Mouse (Mus musculus) CH12.LX (cell line): ENCODE measurements at regions not wholly inside any gene's neighbourhood (a gene's known extent, or its start where the extent isn't known, plus 50 kb on each side); places are given as distances from the start of the nearest gene placed in this dataset.

Experiments used
- DNase-seq: peaks from one replicate; pipeline ENCODE4 v3.0.0-alpha.2; 2013; ENCODE audit errors: extremely low read depth
- H3K27ac ChIP-seq: 2 replicates; pipeline ENCODE4 v1.5.1; 2012; ENCODE audit warnings: low read depth, mild to moderate bottlenecking, control low read depth, moderate library complexity; ENCODE audit not compliant: insufficient read depth
- H3K27me3 ChIP-seq: replicated peaks from 2 replicates; pipeline ENCODE3; 2012; ENCODE audit warnings: inconsistent platforms
- H3K36me3 ChIP-seq, 2 experiments: replicated peaks in 1 of 2; 2 replicates each; pipeline versions ENCODE3 to v1.6.1; 2012; ENCODE audit warnings: inconsistent platforms in 1 of 2, low read length in 1 of 2, mild to moderate bottlenecking in 1 of 2, mixed read lengths in 1 of 2, moderate library complexity in 1 of 2; ENCODE audit not compliant: control insufficient read depth in 1 of 2, insufficient read depth in 1 of 2
- H3K4me1 ChIP-seq, 2 experiments: 2 replicates each; pipeline ENCODE4 v1.6.1; 2012; ENCODE audit warnings: inconsistent platforms in 1 of 2, moderate library complexity in 1 of 2; ENCODE audit not compliant: insufficient read depth in 2 of 2, control insufficient read depth in 1 of 2
- H3K4me2 ChIP-seq: 2 replicates; pipeline ENCODE4 v1.6.1; 2012; ENCODE audit warnings: low read depth, mild to moderate bottlenecking, control low read depth; ENCODE audit not compliant: poor library complexity, insufficient read depth, severe bottlenecking
- H3K4me3 ChIP-seq, 3 experiments: fragments of 150-350 bp in 1 of 3; sonication (generic) in 1 of 3; replicated peaks in 1 of 3; 2 replicates each; pipeline versions ENCODE3 to v1.5.1; 2011 to 2012; ENCODE audit warnings: low read depth in 2 of 3, low read length in 2 of 3, mild to moderate bottlenecking in 2 of 3, moderate library complexity in 2 of 3, control low read depth in 1 of 3, improper control_type of control experiment in 1 of 3, inconsistent platforms in 1 of 3, mixed read lengths in 1 of 3; ENCODE audit not compliant: poor library complexity in 1 of 3
- H3K79me2 ChIP-seq: replicated peaks from 2 replicates; pipeline ENCODE4 v1.6.1; 2012; ENCODE audit warnings: mild to moderate bottlenecking, moderate library complexity; ENCODE audit not compliant: control insufficient read depth, poor library complexity, insufficient read depth, severe bottlenecking; ENCODE audit errors: extremely low read depth
- H3K9ac ChIP-seq: 2 replicates; pipeline ENCODE4 v1.6.1; 2012; ENCODE audit warnings: low read depth, mild to moderate bottlenecking, control low read depth, moderate library complexity; ENCODE audit not compliant: insufficient read depth
- H3K9me3 ChIP-seq: replicated peaks from 2 replicates; pipeline ENCODE3; 2012; ENCODE audit warnings: low read length, inconsistent platforms, mixed read lengths
- CHD1 ChIP-seq: IDR thresholded peaks from 2 replicates; pipeline ENCODE4 v1.6.1; 2012; ENCODE audit warnings: low read depth, low read length, improper control_type of control experiment, inconsistent platforms
- CTCF ChIP-seq, 2 experiments: IDR thresholded peaks in 1 of 2; conservative IDR thresholded peaks in 1 of 2; 2 replicates each; pipeline ENCODE4 v1.5.1; 2011 to 2012; ENCODE audit warnings: low read depth in 2 of 2, low read length in 2 of 2, improper control_type of control experiment in 1 of 2, inconsistent platforms in 1 of 2, mild to moderate bottlenecking in 1 of 2, moderate library complexity in 1 of 2
- KAT2A ChIP-seq: IDR thresholded peaks from 2 replicates; pipeline ENCODE4 v1.6.1; 2012; ENCODE audit warnings: low read length, improper control_type of control experiment, inconsistent platforms; ENCODE audit not compliant: insufficient replicate concordance
- MAFK ChIP-seq: IDR thresholded peaks from 2 replicates; pipeline ENCODE4 v1.6.1; 2011; ENCODE audit warnings: low read length, improper control_type of control experiment; ENCODE audit not compliant: insufficient replicate concordance
- MAZ ChIP-seq: IDR thresholded peaks from 2 replicates; pipeline ENCODE4 v1.6.1; 2012; ENCODE audit warnings: low read depth, mild to moderate bottlenecking, inconsistent platforms, low read length, improper control_type of control experiment, moderate library complexity
- MEF2A ChIP-seq: IDR thresholded peaks from 2 replicates; pipeline ENCODE4 v1.6.1; 2014; ENCODE audit warnings: low read depth, mild to moderate bottlenecking, inconsistent platforms, low read length, improper control_type of control experiment, borderline replicate concordance
- MYC ChIP-seq: IDR thresholded peaks from 2 replicates; pipeline ENCODE4 v1.6.1; 2011; ENCODE audit warnings: low read depth, mild to moderate bottlenecking, improper control_type of control experiment, low read length
- NELFE ChIP-seq: IDR thresholded peaks from 2 replicates; pipeline ENCODE4 v1.6.1; 2011; ENCODE audit warnings: low read depth, low read length, improper control_type of control experiment
- PAX5 ChIP-seq: IDR thresholded peaks from 2 replicates; pipeline ENCODE4 v1.6.1; 2012; ENCODE audit warnings: low read length, inconsistent platforms, mixed read lengths
- POLR2A ChIP-seq: IDR thresholded peaks from 2 replicates; pipeline ENCODE4 v1.6.1; 2011; ENCODE audit warnings: low read depth, mild to moderate bottlenecking, improper control_type of control experiment, low read length
- POLR2AphosphoS2 ChIP-seq: IDR thresholded peaks from 2 replicates; pipeline ENCODE4 v1.6.1; 2011; ENCODE audit warnings: low read depth, low read length, improper control_type of control experiment
- RCOR1 ChIP-seq: conservative IDR thresholded peaks from 2 replicates; pipeline ENCODE4 v1.6.1; 2012; ENCODE audit warnings: low read depth, mild to moderate bottlenecking, inconsistent platforms, low read length, improper control_type of control experiment
- TBP ChIP-seq: conservative IDR thresholded peaks from 2 replicates; pipeline ENCODE4 v1.6.1; 2011; ENCODE audit warnings: low read depth, low read length, improper control_type of control experiment
- TCF12 ChIP-seq: IDR thresholded peaks from 2 replicates; pipeline ENCODE4 v1.6.1; 2014; ENCODE audit warnings: low read depth, mild to moderate bottlenecking, inconsistent platforms, low read length, improper control_type of control experiment
- USF1 ChIP-seq: IDR thresholded peaks from 2 replicates; pipeline ENCODE4 v1.6.1; 2014; ENCODE audit warnings: low read depth, mild to moderate bottlenecking, inconsistent platforms, low read length, improper control_type of control experiment
- ZKSCAN1 ChIP-seq: IDR thresholded peaks from 2 replicates; pipeline ENCODE4 v1.6.1; 2012; ENCODE audit warnings: low read depth, inconsistent platforms, low read length, improper control_type of control experiment, borderline replicate concordance
- ZNF384 ChIP-seq: IDR thresholded peaks from 2 replicates; pipeline ENCODE4 v1.6.1; 2012; ENCODE audit warnings: low read depth, low read length, improper control_type of control experiment, inconsistent platforms
- dilution Hi-C: fragments of 300-500 bp; cut with MboI; formaldehyde crosslinking; loops from 2 replicates; pipeline ENCODE4 v1.14.3; 2020; ENCODE audit warnings: low sequenced_read_pairs; ENCODE audit not compliant: extremely low pct_unique_long_range_greater_than_20kb, extremely low pct_ligation_motif_present
- in situ Hi-C: fragments of 300-500 bp; cut with MboI; formaldehyde crosslinking; loops from 3 replicates; pipeline ENCODE4 v1.14.3; 2019; ENCODE audit warnings: low sequenced_read_pairs, low pct_ligation_motif_present, low pct_unique_long_range_greater_than_20kb, mixed read lengths

- no peak overlapping the region for H3K9ac ChIP-seq
- H3K79me2 ChIP-seq = no peaks in the 10 kb centered on the region
- dilution Hi-C loops (no loop called here), in situ Hi-C loops (no loop called here)
- H3K9me3 ChIP-seq = no peaks in the 10 kb centered on the region
- no peaks in the 10 kb centered on the region for H3K4me1 ChIP-seq
- no peaks in the 10 kb centered on the region for H3K27me3 ChIP-seq
- no peak overlapping the region for H3K4me2 ChIP-seq
- no peaks in the 10 kb centered on the region for H3K36me3 ChIP-seq
- no peak overlapping the region for H3K4me3 ChIP-seq
- TF ChIP-seq CHD1 (no peak), NELFE (no peak), MAZ (no peak), MEF2A (no peak), CTCF (conservative IDR thresholded peaks at IDR 0.05 in 1 of 2, IDR thresholded peaks at IDR 0.05 in 1 of 2; ENCODE audit: low read depth in 2 of 2, low read length in 2 of 2) (no peak), TBP (no peak), KAT2A (no peak), MAFK (no peak), POLR2A (no peak), ZKSCAN1 (no peak), TCF12 (no peak), USF1 (no peak), ZNF384 (no peak)
- TF ChIP-seq, all 38 proteins: peak for 0
- no peak for DNase-seq
- H3K27ac ChIP-seq = no peak overlapping the region
Observed at GRCm38 (mm10) chr10:16574568-16574967, 1148.5 kb upstream of the Cited2 start.

GRCm38 (mm10) chr10:16578554-16579078 is 1144.4 kb upstream of the Cited2 start:
- no peak for DNase-seq
- Histone ChIP-seq H3K9me3 (no peaks in the 10 kb centered on the region), H3K27ac (no peak overlapping the region), H3K4me2 (no peak overlapping the region), H3K27me3 (no peaks in the 10 kb centered on the region), H3K4me3 (no peak overlapping the region), H3K9ac (no peak overlapping the region), H3K36me3 (no peaks in the 10 kb centered on the region), H3K4me1 (peaks cover 0 to 10% of the 10 kb centered on the region in 2 experiments; a peak in 1 of 4 replicates), H3K79me2 (no peaks in the 10 kb centered on the region)
- in situ Hi-C loops = no loop called here
- dilution Hi-C loops = no loop called here
- TF ChIP-seq USF1 (no peak), MYC (no peak), POLR2AphosphoS2 (no peak), PAX5 (no peak), RCOR1 (no peak)
